Mouse (Mus musculus) neutrophil, adult 59 days (primary cell): ENCODE results near the gene Cfb. TPM values are rescaled to one million over a fixed set of nuclear protein-coding genes. Genes with fewer than 3 reads are reported as not detected.

Experiments used
- total RNA-seq, 2 experiments: library from RNA; stranded (reverse); gene quantifications; 1 replicate in 1 of 2; 2 replicates in 1 of 2; pipeline ENCODE4 v1.2.4; 2023

Cfb gene
- under 1 TPM; 0.64 to 0.73 TPM for total RNA-seq

DNA sequence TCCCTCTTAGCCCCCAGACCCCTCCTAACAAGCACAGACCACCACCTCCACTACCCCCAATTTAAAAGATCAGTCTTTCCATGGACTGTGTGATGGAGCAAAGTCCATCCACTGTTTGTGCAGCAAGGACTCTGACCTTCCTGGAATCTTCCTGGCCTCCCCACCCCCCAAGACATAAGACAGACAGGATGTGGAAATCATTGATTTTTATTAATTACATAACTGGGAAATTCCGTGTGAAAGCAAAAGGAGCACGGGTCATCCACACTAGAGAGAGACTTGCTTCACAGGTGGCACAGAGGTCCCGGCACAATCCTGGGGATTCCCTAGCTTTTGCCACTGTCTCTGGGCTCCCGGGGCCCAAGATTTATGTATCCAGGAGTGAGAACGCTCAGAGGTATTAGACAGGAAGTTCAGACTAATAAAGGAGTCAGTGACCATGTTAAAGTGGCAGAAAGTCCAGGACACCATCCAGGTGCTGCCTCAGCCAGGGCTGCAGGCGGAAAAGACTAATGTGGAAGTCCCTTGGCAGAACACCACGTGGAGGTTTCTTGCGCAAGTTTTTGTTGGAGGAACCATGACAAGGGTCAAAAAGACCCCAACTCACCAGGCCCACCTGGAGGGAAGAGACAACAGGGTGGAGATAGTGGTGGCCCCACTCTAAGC is at the start of gene Cfb:
Gene Cfb (minus strand): TSS at position 103 of the 666 bp plus-strand sequence.

DNA sequence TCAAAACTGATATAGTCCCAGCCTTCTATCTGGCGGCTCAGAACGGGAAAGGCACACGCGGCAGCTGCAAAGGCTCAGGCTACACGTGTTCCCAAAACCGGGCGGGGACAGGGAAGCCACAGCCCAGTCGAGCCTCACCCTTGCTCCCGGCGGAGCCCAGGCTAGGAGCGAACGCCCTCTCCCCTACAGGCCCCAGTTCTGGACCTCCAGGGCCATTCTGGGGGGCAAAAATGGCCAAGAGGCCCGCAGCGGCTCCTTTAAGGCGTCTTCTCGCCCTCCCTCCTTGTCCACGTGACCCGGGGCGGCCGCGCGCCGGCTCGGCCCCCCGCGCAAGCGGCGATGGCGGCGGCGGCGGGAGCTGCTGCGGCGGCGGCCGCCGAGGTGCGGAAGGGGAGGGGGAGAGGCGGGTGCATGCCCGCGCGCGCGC is 35.9 kb upstream of the Cfb start, which contains the start of the genes C2 and Ehmt2:
Gene C2 (minus strand): TSS at position 106 of the 427 bp plus-strand sequence.
Gene Ehmt2 (plus strand): TSS at position 310 of the 427 bp plus-strand sequence.

DNA sequence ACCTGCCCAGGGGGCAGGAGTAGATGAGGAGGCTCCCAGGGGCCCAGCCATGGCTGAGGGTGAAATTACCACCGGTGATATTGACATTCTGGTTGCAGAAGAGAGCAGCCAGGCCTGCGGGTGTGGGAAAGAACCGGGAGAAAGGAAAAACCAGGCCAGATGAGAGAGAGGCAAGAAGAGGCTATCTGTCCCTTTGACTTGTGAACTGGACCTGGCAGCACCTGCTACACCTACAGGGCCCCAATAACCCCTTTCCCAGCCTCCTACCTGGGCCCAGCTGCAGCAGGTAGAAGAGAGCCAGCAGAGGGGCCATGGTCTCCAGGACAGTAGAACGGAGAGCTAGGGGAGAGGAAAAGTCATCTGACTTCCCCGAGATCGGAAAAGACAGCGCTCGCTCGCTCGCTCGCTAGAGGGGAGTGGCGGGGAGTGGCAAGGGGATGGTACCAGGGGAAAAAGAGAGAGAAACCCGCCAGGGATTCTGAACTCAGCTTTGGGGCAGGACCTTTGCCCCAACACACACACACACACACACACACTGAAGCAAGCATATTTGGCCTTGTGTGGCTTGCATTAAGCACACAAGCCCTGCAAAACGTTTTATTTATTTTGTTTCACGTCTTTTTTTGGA is 19.5 kb upstream of the Cfb start, which contains the start of gene Gm20547:
Gene Gm20547 (minus strand): TSS at position 360 of the 628 bp plus-strand sequence.

DNA sequence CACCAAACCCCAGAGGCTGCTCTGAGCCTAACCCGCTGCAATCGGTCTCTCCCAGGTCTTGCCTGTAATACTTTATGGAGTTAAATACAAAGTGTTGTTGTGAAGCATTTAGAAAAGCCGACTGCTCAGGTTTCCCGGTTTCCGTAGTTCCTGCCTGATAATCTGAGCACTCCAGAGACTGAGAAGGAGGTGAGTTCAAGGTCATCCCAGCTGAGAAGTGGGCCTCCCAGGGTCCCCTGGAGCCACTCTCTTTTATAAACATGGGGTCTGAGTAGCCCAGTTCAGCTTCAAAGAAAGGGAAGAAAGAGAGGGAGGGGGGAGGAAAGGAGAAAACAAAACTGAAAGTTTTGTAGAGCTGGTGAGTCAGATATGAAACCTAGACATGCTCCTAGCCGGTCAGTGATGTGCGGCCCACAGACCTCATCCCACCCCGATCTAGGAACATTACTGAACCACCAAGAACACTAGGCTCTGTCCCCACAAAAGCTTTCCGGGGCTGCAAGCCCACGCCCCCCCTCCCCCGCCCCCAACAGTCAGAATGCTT is 17.1 kb upstream of the Cfb start, which contains the start of gene Zbtb12:
Gene Zbtb12 (plus strand): TSS at position 148 of the 544 bp plus-strand sequence.

DNA sequence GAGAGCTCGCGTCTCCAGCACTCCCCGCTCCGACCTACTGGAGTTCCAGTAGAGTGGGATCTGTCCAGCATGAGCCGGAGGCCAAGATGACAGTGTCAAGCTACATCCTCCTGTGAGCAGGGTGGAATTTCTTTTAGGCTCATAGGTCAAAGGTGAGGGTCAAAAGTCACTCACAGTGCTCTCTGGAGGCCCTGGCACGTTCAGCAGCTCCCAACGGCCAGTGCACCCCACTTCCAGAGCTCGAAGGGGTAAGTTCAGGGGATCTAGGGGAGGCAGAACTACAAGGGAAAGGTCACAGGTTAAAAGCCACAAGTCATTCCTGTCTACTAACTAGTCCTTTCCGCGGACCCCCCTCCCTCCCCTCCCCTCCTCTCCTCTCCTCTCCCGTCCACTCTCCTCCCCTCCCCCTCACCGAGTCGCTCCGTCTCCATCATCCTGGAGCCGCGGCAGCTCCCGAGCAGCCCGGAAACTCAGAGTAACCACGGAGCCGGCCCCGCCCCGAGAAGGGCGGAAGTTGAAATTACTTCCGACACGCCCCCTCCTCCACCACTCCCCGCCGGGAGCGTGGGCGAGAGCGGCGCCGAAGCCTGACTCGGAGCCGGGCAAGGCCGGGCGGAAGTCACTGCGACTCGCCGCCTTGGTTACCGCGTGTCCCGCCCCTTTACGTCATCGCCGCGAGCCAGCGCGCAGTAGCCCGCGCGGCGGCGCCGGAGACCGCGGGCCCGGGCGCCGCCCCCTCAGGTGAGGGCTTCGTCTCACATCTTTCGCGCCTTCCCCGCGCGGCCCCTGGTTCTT is 12.4 kb downstream of the Cfb start, which contains the start of the genes Skiv2l and Nelfe:
Gene Skiv2l (minus strand): TSS at position 489 of the 795 bp plus-strand sequence.
Gene Nelfe (plus strand): TSS at position 670 of the 795 bp plus-strand sequence.

DNA sequence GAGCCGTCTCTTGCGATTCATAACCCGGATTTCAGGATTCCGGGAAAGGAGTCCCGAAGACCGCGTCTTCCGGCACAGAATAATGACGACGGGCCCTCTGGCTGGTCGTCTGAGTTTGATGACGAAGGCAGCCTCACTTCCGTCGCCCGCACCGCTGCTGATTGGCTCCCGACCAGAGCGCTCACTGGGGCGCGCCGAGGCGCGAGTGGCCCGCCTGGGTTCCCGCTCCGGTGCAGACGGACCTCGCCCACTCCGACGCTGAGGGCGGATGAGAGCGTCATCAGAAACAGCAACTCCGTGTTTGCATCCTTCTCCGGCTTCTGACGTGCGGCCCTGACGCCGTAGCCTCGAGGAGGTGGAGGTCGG is 25.5 kb downstream of the Cfb start, which contains the start of the genes Stk19 and Dxo:
Gene Stk19 (minus strand): TSS at position 90 of the 366 bp plus-strand sequence.
Gene Dxo (plus strand): TSS at position 164 of the 366 bp plus-strand sequence.

Other genes starting within 250 kb of the Cfb start
- 1 to 10 TPM; 2.7 to 7.8 TPM for gene Egfl8, start 246.5 kb downstream of the Cfb start, total RNA-seq
- 10 to 100 TPM; 33.7 to 40.0 TPM for gene Ppt2, start 234.0 kb downstream of the Cfb start, total RNA-seq
- gene Prrt1, start 233.0 kb downstream of the Cfb start, total RNA-seq, result under 1 TPM in 1 of 2 experiments, not detected in 1; 0.53 TPM
- gene Fkbpl, start 217.8 kb downstream of the Cfb start, total RNA-seq, result 10 to 100 TPM in 1 of 2 experiments, 1 to 10 TPM in 1; 9.7 to 16.6 TPM
- gene Atf6b, start 215.4 kb downstream of the Cfb start, total RNA-seq, result 10 to 100 TPM; 61.2 to 71.9 TPM
- under 1 TPM in 1 of 2 experiments, not detected in 1; 0.07 TPM for gene Tnxb, start 192.0 kb downstream of the Cfb start, total RNA-seq
- 1 to 10 TPM in 1 of 2 experiments, under 1 TPM in 1; 0.38 to 1.2 TPM for gene C4b, start 118.6 kb downstream of the Cfb start, total RNA-seq
- not detected for gene Cyp21a1, start 58.0 kb downstream of the Cfb start, total RNA-seq
- gene Stk19, start 25.6 kb downstream of the Cfb start, total RNA-seq, result 10 to 100 TPM; 39.4 to 40.7 TPM
- gene Dxo, start 25.5 kb downstream of the Cfb start, total RNA-seq, result 10 to 100 TPM; 46.2 to 53.2 TPM
- 10 to 100 TPM; 83.2 to 91.6 TPM for gene Skiv2l, start 12.3 kb downstream of the Cfb start, total RNA-seq
- gene Nelfe, start 12.1 kb downstream of the Cfb start, total RNA-seq, result 10 to 100 TPM; 24.1 to 27.8 TPM
- gene Zbtb12, start 17.0 kb upstream of the Cfb start, total RNA-seq, result 1 to 10 TPM; 2.7 to 2.8 TPM
- not detected for gene Gm20547, start 19.5 kb upstream of the Cfb start, total RNA-seq
- 1 to 10 TPM in 1 of 2 experiments, under 1 TPM in 1; 0.22 to 1.6 TPM for gene C2, start 35.7 kb upstream of the Cfb start, total RNA-seq
- gene Ehmt2, start 36.0 kb upstream of the Cfb start, total RNA-seq, result 10 to 100 TPM; 58.0 to 71.6 TPM
- under 1 TPM in 1 of 2 experiments, not detected in 1; 0.24 TPM for gene Slc44a4, start 51.9 kb upstream of the Cfb start, total RNA-seq
- gene Neu1, start 68.7 kb upstream of the Cfb start, total RNA-seq, result 10 to 100 TPM; 71.5 to 75.3 TPM
- gene Hspa1b, start 96.7 kb upstream of the Cfb start, total RNA-seq, result 10 to 100 TPM in 1 of 2 experiments, 1 to 10 TPM in 1; 6.4 to 28.6 TPM
- gene Gm20481, start 107.4 kb upstream of the Cfb start, total RNA-seq, result not detected
- gene Hspa1a, start 109.6 kb upstream of the Cfb start, total RNA-seq, result 10 to 100 TPM; 14.6 to 41.1 TPM
- not detected for gene Hspa1l, start 110.2 kb upstream of the Cfb start, total RNA-seq
- 10 to 100 TPM; 29.9 to 39.2 TPM for gene Lsm2, start 119.3 kb upstream of the Cfb start, total RNA-seq
- gene Vars, start 138.5 kb upstream of the Cfb start, total RNA-seq, result 10 to 100 TPM; 61.3 to 70.3 TPM
- not detected for gene Vwa7, start 154.1 kb upstream of the Cfb start, total RNA-seq
- under 1 TPM; 0.82 to 0.84 TPM for gene Sapcd1, start 165.5 kb upstream of the Cfb start, total RNA-seq
- gene Msh5, start 184.2 kb upstream of the Cfb start, total RNA-seq, result 1 to 10 TPM; 6.7 to 8.8 TPM
- gene Clic1, start 187.4 kb upstream of the Cfb start, total RNA-seq, result 100 to 1,000 TPM; 271 to 302 TPM
- gene Ddah2, start 196.5 kb upstream of the Cfb start, total RNA-seq, result 1 to 10 TPM; 3.4 to 4.6 TPM
- gene Ly6g6c, start 202.9 kb upstream of the Cfb start, total RNA-seq, result not detected
- gene Mpig6b, start 203.7 kb upstream of the Cfb start, total RNA-seq, result under 1 TPM; 0.64 to 0.93 TPM
- not detected for gene Ly6g6e, start 214.4 kb upstream of the Cfb start, total RNA-seq
- gene Ly6g6d, start 215.5 kb upstream of the Cfb start, total RNA-seq, result not detected
- gene Ly6g6f, start 223.1 kb upstream of the Cfb start, total RNA-seq, result under 1 TPM; 0.31 to 0.55 TPM
- 10 to 100 TPM; 48.8 to 54.6 TPM for gene Abhd16a, start 226.7 kb upstream of the Cfb start, total RNA-seq
- not detected for gene Ly6g5c, start 245.8 kb upstream of the Cfb start, total RNA-seq